Mouse (Mus musculus) kidney, adult 9 months (tissue): ENCODE results near the gene Nxt2.
A peak's percentile ranks its signal among the peaks of the same experiment; 100 is the strongest.

Experiments
- DNase-seq: peaks from one replicate; pipeline ENCODE4 v3.0.0; 2022

Nxt2 gene

DNA sequence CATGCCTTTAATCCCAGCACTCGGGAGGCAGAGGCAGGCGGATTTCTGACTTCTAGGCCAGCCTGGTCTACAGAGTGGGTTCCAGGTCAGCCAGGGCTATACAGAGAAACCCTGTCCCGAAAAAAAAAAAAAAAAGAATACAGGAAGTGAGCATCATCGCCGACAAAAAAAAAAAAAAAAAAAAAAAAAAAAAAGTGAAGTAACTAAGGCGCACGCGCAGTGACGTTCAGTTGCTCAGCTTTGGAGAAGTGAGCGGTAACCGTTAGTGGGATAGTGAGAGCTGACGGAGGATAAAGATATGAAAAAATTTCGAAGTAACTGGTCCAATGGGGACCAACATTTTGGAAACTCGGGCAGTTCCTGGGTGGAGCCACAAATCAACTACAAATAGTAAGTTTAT, at the start of gene Nxt2:
TSS of gene Nxt2 (plus strand) at position 229 of the 400 bp plus-strand sequence.
- DNase-seq, result no peak

DNA sequence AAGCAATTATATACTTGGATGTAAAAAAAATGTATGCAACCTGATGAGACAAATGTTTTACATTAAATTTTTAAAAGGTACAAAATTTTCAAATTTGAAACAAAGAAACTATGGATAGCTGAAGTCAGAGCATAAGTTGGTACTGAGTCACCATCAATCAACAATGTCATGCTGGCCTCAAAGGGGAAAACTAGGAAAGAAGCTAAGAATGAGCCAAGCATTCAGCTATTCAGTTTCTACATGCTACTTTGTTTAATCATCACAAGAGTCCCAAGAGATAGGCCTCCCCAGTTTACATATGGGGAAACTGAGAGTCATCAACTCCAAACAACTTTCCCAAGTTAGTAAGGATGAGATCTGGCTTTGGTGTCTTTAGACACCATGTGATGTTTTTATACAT, 49.6 kb upstream of the Nxt2 start:
- DNase-seq, result no peak

DNA sequence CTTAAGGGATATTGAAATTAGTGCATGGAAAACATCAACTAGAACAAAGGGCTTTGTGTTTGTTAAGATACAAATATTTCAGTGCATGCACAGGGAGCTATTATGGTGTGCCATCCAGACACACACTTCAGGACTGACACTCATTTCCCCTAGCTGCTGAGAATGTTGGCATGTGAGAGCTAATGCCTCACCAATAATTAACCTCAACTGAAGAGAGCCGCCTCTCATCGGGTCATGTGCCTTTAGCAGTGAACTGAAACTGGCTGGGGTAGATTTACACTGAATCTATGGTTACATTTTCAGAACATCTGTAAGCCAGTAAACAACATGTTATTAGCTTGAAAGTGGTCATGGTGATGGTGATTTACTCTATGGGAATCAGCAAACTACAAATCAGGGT, 44.5 kb upstream of the Nxt2 start:
- peak; percentile 77 for DNase-seq

DNA sequence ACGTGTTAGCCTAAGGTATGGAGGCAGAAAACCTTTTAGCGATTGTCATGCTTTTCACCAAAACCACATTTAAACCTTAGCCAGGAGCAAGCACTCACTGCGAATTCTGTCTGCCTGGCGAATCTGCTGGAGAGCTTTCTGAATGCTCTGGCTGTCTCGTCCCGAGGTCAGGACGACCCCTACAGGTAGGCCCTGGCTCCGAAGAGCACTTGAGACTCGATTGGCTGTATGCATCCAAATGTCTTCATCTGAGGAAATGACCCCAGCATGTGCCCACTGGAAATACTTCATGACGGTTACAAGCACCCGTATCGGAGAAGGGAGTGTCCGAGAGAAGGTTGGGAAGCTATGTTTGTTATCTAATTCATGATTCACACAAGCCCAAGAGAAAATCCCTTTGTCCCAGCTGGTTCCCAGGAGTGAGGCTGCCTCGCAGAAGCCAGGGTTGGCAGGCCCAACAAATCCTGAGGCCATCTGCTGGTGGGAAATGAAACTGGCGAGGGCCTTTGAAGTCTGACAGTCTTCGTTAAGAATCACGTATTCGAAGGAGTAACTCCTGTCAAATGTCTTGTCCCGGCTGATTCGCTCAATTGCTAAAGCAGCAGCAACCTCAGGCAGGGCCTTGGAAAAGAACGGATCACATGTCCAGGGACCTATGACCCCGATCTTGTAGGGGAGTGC, 37.4 kb upstream of the Nxt2 start:
- DNase-seq, result peak; percentile 75

DNA sequence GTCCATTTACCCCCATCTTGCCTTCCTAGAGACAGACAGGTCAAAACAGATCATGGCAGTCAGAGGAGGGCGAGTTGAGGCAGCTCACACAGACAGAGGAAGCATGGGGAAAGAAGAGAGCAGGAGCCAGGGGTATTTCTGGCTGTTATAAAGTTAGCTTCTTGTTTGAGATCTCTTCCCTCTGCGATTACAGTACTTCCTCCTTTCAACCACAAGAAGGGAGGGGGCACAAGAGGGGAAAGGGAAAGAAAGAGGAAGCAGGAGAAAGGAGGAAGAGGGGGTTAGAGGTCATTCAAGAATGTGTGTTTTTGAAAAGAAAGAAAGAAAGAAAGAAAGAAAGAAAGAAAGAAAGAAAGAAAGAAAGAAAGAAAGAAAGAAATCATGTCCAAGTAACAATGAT, 36.2 kb upstream of the Nxt2 start:
- no peak for DNase-seq

DNA sequence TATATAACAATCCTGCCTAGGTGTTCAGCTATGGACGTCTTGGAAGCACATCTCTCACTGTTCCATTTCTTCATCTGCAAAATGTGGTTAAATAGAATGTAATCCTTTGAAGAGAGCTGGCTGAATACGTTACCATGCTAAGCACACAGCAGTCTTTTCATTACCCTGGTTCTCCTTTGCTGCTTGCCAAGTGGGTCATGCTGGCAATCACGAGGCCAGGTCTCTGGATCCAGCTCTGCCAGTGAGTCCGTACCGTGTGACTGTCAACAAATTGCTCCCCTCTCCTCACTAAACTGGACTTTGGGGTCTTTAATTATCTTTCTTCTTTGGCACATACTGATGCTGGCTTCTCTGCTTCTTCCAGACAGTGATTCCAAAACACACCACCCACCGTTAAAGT, 32.1 kb upstream of the Nxt2 start:
- peak; percentile 79 for DNase-seq

DNA sequence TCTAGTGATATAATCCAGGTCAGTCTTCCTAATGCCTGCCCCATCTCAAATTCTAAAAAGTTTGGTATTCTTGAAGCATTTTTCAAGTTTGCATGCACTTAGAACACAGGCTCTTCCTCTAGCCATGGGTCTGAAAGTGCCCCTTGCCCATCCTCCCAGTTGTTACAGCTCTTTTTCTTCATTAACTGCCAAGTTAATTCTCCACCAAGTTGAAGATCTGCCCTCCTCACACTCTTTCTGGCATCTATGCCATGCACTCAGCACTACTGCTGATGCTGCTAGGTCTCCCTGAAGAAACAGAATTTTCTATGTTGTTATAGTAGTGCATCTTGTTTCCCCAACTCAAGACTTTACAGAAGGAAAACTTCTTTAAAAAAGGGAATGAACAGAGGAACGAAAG, 31.0 kb upstream of the Nxt2 start:
- peak; percentile 71 for DNase-seq

DNA sequence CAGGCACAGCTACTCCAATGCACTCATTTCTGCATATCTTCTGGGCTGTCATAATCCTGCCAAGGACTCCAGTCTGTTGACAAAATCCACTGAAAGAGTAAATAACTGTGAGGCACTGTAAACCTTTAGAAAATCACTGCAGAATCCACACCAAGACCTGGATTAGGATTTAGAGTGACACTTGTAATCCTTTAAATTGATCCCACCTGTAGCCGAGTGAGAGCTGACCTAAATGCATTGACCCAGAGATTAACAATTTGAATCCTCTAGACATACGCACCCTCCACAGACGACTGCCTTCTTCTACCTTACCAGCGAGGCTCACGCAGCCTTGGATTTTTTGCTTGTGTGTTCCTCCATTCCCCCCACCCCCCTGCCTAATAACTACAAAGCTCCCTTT, 29.7 kb upstream of the Nxt2 start, which contains the start of gene Gucy2f:
TSS of gene Gucy2f (minus strand) at position 101 of the 400 bp plus-strand sequence.
- DNase-seq, result no peak

DNA sequence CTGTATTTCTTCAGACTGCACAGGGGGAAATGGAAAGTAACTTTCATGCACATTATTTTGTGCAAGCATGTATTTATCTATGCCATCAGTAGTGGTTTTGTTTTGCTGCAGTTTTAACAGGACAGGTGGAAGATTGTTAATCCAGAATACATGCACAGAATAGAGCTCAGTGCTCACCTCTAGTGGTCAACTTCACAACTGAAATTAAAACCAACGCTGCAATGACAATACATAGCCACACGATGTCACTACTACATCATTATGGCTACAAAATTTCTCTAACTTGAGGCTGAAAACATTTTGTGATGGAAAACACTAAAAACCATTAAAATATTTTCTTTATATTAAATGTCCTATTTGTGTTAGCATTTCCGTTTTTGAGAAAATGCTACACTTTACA, 26.3 kb upstream of the Nxt2 start:
- peak; percentile 76 for DNase-seq

DNA sequence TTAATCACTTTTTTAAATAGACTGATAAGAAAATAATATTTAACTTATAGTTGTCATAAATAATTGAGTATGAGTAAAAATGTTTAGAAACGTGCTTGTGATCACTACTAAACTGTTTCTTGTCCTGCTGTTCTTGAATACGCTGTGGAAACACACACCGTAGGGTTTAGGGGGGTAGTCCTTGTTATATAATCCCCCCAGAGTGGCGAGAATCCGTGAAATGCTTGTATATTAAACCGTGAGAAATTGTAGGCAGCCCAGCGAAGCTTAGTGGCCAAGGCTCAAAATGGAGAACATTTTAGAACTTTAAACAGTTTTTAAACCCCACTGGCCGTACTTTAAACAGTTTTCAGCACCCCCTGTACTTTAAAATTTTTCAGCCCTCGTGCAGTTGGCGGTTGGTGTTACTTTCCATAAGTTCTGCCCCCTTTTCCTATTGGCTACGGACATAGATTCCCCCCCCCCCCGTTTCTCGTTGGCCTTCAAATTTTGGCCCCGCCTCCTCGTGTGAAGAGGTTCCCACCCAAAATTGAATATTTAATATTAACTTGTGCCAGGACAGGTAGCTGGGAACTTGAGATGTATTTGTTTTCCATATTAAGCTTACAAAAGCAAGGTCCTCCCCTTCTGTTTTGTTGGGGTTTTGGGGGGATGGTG, 956 bp downstream of the Nxt2 start:
- DNase-seq, result no peak

DNA sequence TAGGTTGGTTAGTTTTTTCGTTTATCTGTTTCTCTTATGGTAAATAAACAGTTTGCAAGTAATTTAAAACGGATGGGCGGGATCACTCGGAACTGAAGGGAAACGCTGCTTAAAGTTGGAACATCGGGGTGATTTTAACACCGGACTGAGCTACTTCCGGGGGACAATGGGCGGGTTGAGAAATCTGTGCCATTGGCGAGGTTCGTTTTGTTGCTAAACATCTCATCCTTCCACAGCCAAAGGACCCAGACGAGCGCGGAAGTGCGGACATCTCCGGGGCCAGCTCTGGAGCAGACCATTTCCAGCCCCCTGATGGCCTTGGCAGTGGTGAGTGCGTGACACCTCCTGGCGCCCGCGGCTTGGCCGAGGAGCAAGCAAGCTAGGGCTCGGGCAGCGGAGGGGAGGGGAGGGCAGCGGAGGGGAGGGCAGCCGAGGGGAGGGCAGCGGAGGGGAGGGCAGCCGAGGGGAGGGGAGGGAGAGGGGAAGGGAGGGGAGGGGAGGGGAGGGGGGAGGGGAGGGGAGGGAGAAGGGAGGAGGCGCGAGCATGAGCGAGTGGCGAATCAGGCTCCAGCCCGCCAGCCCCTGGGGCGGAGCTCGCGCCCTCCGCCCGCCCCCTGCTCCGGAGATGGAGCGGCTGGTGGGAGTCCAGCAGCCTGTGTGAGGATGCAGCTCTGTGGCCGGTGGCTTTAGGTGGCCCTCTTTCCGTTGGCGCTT, 1.6 kb downstream of the Nxt2 start:
- peak; percentile 85 for DNase-seq

DNA sequence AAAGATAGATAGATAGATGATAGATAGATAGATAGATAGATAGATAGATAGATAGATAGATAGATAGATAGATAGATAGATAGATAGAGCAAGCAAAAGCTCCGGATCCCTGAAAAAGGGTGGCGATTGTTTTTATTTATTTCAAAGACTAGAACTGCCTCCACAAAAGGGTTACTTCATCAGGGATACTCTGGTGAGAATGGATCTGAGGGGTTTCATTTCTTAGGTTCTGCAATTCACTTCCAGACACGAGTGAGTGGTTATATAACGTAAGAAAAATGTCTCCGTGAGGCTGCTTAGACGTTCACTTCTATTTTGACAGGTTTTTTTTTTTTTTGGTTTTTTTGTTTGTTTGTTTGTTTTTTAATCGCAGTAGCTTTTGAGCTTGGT, 2.2 kb downstream of the Nxt2 start:
- no peak for DNase-seq

DNA sequence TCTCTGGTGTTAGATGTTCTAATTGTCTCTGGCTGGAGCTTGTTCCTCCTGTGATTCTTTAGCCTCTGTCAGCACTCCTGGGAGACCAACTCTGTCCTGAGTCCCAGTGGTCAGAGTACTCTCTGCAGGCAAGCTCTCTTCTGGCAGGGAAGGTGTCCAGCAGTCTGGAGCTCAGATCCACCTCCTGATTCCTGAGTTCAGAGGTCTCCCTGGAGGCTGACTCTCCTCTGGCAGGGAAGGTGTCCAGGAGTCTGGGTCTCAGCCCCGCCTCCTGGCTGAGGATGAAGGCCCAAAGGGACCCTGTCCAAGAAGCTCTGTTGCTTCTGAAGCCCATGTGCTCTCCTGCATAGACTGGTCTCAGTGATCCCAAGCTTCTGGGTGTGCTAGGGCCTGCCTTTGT, 9.6 kb downstream of the Nxt2 start:
- DNase-seq, result peak; percentile 82

DNA sequence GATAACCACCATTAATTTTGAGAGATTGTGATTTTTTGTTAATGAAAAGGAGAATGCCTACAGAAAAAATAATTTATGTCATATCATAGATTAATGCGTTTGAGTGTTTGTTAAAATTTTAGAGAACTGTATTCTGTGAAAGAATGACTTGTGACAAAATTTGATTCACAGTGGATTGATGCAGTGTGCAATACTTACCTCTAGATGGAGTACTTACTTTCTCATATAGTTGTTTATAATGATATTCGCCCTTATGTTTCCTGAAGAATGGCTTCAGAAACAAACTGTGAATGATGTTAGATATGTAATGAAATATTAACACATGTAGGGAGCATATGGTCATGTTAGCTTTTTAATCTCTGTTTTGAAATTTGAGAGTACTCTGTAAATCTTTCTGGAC, 10.5 kb downstream of the Nxt2 start:
- peak; percentile 20 for DNase-seq

DNA sequence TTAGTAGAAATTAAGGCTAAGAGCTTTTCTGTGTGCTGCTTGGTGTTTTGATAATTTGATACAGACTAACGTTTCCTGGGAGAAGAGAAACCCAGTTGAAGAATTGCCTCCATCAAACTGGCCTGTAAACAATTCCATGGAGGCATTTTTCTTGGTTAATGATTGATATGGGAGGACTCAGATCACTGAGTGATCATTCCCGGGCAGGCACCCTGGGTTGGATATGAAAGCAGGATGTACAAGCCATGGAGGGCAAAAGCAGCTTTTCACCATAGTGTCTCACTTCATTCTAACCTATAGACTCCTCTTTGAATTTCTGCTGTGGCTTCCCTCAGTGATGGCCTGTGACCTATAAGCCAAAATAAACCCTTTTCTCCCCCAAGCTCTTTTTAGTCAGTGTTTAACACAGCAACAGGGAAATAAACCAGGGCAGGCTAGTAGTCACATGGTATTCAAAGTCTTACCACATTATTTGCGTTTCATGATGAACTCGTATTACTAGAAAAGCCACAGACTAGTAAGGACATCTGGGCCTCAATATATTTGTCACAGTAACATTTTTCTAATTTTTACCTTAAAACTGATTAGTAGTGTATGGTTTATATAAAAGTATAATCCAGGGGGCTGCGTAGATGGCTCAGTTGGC, 19.2 kb downstream of the Nxt2 start:
- DNase-seq, result peak; percentile 54

DNA sequence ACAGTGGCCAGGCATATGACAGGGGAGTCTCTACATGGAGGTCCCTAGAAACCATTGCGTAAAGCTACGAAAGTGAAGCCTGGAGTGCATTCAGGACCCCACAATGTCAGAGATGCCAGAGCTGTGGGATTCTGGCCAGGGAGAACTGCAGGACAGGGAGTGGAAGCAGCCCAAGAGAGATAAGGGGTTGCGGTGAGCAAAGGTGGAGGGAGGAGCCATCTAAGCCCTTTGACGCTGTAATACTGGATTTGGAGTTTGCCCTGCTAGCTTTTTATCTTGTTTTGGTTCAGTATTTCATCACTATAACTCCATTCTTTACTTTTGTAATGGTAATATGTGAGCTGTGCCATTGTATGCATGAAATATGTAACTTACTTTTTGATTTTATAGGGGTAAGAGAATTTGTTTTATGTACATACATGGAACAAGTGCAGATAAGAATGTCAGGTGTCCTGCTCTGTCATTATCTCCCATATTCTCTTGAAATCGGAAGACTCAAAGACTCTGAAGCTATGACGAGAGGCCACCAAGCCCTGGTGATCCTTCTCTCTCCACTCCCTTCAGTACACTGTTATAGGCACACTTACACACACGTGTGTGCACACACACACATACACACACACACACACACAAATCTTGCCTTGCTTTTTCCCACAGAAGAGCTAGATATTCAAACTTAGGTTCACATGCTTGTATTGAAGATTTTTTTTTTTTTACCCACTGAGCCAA, 23.6 kb downstream of the Nxt2 start:
- DNase-seq, result no peak

DNA sequence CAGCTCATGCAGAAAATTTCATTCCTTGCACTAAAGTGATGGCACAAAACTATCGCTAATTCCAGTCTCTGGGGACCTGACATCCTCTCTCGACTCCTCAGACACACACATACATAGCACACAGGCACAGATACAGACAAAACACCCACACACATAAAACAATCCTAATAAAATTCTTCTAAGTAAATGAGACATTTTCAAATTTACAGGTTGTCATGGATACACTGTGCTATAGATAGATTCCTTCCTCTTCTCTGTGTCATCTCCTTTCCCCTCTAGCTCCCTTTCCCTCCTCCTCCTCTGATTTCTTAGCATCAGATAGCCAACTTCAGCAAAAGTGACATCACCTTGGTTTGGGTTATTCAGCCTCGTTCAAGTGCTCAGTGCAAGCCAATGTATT, 49.5 kb downstream of the Nxt2 start:
- DNase-seq, result no peak

DNA sequence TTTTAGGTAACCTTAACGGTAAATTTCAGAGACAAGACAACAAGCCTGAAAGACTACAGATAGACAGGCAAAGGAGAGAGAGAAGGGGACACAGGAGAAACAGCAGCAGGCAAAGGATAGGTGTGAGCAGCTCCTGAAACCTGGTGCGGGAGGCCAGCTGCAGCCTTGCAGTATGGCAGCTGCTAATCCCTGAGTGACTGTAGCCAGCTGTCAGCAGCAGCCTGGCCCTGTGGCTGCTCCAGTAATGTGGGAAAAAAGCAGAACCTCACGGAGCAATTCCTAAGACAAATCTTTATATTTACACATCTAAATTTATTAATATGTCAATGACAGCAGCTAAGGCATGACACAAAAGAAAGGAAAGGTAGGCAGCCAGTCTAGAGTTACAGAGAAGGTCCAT, 50.0 kb downstream of the Nxt2 start:
- no peak for DNase-seq

DNA sequence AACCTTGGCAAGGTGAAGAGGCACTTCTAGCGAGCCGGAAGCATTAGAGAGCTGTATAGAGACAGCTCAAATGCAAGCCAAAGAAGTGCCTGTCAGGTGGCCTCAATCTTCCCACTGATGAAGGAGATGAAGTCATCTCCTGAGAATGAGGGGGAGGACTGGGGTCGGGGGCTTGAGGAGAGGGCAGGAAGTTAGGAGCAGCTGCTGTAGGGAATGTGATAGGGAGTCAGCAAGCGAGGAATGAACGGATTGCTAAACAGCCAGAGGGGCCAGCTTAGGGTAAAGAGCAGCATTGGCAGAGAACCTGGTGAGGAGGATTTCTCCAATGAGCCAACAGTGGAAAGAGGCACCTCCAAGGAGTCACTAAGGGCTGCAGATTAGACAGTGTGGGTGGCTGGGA, 59.3 kb downstream of the Nxt2 start:
- DNase-seq, result no peak
